Mouse (Mus musculus) inflammation-experienced regulatory T-cells, adult 6 months (primary cell): ENCODE measurements around the gene Clca3a2. TPM values are rescaled to one million over a fixed set of nuclear protein-coding genes. Genes with fewer than 3 reads are reported as not detected.

Experiments
- polyA plus RNA-seq, 3 experiments: library from polyadenylated mRNA; unstranded; fragments of 100-300 nt; shearing (Covaris generic); gene quantifications; one replicate each; pipeline ENCODE4 v1.2.1; 2017

The Clca3a2 gene
- polyA plus RNA-seq, 3 experiments from 2014 or later: not detected

Other genes with a start within 250 kb of the Clca3a2 start
- 1 to 10 TPM; 1.8 to 3.7 (median 3.5) TPM for gene Hs2st1, start 249.3 kb downstream of the Clca3a2 start, polyA plus RNA-seq
- 100 to 1,000 TPM; 310 to 362 (median 335) TPM for gene Selenof, start 249.2 kb downstream of the Clca3a2 start, polyA plus RNA-seq
- gene Sh3glb1, start 99.2 kb downstream of the Clca3a2 start, polyA plus RNA-seq: 10 to 100 TPM; 52.5 to 76.1 (median 62.4) TPM
- not detected for gene Clca3a1, start 58.5 kb downstream of the Clca3a2 start, polyA plus RNA-seq
- not detected for gene Clca3b, start 29.9 kb upstream of the Clca3a2 start, polyA plus RNA-seq
- not detected for gene Clca4b, start 113.0 kb upstream of the Clca3a2 start, polyA plus RNA-seq
- not detected for gene Clca4a, start 155.6 kb upstream of the Clca3a2 start, polyA plus RNA-seq
- not detected for gene Clca1, start 213.3 kb upstream of the Clca3a2 start, polyA plus RNA-seq